ENCODE assay signal across 12 mouse cellular contexts in the genomic region with DNA sequence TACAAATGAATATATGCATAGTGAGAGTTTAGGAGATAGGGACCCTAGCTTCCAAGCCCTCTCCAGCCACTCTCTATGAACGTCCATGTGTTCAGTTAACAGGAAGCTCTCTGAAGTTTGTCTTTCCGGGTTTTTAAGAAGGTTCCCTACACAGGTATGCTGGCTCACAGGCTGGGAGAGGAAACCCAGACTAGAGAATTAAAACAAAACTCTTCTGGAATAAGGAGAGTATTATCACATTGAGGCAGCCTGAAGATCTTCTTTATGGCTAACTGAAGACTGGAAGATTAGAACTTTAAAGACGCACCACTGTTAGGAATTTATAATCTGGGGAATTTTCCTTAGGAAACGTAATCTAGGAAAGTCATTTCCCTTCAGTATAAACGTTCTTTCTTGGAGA.
"Had no signal": no experiment of that assay in that cellular context is flagged by ENCODE, and none has a peak within 500 bp of the region (broad histone marks: within the 10 kb centered on the region; RNA-seq: fewer than 3 reads in every experiment).

No protein-coding gene starts in this region.

- H3K27me3 ChIP-seq: megakaryocyte, embryonic 14.5 days; neural tube, embryonic 15.5 days; stomach, embryonic 15.5 days had no signal

- H3K9ac ChIP-seq: neural tube, embryonic 15.5 days; stomach, embryonic 15.5 days had no signal

- H3K36me3 ChIP-seq: limb, embryonic 10.5 days; neural tube, embryonic 15.5 days; stomach, embryonic 15.5 days had no signal

- ATAC-seq: lung, postnatal 0 days; midbrain, embryonic 16.5 days had no signal

- H3K4me3 ChIP-seq: limb, embryonic 10.5 days; neural tube, embryonic 15.5 days; stomach, embryonic 15.5 days had no signal

- H3K27ac ChIP-seq: kidney, postnatal 0 days; limb, embryonic 10.5 days; neural tube, embryonic 15.5 days; stomach, embryonic 15.5 days had no signal

- DNase-seq: kidney, adult 11 months; kidney, postnatal 36 days; lung, adult 2 months; right cerebral cortex, adult 18-20 months had no signal

- H3K9me3 ChIP-seq: limb, embryonic 10.5 days; megakaryocyte, embryonic 14.5 days; neural tube, embryonic 15.5 days; stomach, embryonic 15.5 days had no signal

- H3K4me1 ChIP-seq: neural tube, embryonic 15.5 days had no signal

- H3K4me2 ChIP-seq: midbrain, embryonic 11.5 days; neural tube, embryonic 15.5 days; stomach, embryonic 15.5 days had no signal
